Mouse (Mus musculus) neural tube, embryonic 11.5 days (tissue): Measurements from ENCODE around the gene Nab1. TPM values are rescaled to one million over a fixed set of nuclear protein-coding genes. Genes with fewer than 3 reads are reported as not detected.

ENCODE experiments used
- polyA plus RNA-seq: library from polyadenylated mRNA; unstranded; fragments of >200 nt; fragmentation: Nextera tagmentation; extraction: Ambion mirVana; gene quantifications from 2 replicates; pipeline ENCODE4 v1.2.1, GENCODE M21; 2014

Nab1 gene
- polyA plus RNA-seq, 1 experiment from 2014 or later, result 10.3 TPM

Other genes starting within 250 kb of the Nab1 start
- gene Nemp2, start 130.0 kb upstream of the Nab1 start, polyA plus RNA-seq, result 9.0 and 11.8 TPM in 2 replicates
- gene Mfsd6, start 226.8 kb upstream of the Nab1 start, polyA plus RNA-seq, result 4.2 and 4.7 TPM in 2 replicates